Mouse (Mus musculus) thymus, adult 18-20 months (tissue): Measurements from ENCODE around the gene Snta1.
A peak's percentile ranks its signal among the peaks of the same experiment; 100 is the strongest.
"Not testable (repeated sequence)": the region's sequence is repeated elsewhere in the genome, so short reads cannot be mapped to it uniquely, and the experiment has no call there.

ENCODE experiments used
- DNase-seq, 2 experiments: peaks; one replicate each; pipeline ENCODE4 v3.0.0; 2022; ENCODE audit warnings: mixed read lengths in 2 of 2

The Snta1 gene

DNA sequence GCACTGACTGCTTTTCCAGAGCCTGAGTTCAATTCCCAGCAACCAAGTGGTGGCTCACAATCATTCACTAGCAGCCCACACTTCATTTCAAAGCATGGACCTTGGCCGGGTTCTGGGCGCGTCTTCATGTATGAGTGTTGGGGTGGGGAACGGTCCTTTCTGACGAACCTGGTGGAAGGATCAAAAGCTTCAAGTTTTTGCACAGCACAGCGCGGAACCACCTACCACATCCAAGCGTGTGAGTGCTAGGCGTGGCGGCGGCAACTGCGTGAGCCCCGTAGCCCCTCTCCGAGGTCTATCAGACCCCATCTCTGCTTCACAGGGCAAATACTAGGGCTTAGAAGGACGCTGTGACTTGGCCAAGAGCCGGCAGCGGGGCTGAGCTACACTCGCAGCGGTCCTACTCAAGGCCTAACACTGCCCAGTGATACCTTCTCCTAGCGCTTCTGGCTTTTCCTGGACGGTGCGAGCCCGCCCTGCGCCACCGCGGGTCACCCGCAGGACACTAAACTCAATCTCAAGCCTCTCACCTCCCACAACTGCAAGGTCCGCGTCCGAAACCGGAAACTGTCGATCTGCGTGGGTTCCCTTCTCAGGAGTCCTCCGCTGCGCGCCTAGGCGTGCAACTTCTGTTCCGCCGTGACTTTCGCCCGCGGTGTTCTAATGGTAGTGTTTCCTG lies 35.6 kb downstream of the Snta1 start:
- peak; percentile 68 to 72 for DNase-seq

DNA sequence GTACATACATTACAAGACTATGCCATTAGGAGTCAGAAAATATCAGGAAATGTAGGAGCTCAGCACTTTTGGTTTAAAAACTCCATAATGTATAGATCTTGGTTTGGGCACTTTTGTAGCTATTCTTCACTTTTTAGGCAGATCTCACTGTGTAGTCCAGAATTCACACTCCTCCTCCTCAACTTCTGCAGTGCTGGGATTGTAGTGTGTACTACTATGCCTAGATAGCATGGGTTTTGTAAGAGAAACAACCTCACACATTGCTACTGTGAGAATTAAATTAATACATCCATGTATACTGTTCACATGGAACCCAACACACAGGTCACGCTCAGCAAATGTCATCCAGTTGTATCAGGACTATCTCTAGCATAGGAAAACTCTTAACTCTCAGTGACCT lies 40.4 kb downstream of the Snta1 start:
- DNase-seq: no peak

DNA sequence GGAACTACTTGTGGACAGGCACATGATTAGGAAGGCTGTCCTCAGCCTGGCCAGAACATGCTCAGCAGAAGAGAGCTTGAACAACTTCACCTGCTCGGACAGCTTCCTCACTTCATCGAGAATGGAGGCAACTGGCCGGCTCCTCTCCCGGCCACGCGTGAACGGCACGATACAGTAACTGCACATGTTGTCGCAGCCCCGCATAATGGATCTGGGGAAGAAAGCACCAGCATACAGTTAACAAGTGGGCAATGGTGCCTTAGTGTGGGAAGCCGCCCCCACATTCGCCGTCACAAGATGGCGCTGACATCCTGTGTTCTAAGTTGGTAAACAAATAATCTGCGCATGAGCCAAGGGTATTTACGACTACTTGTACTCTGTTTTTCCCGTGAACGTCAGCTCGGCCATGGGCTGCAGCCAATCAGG lies 53.9 kb downstream of the Snta1 start:
- not testable (repeated sequence) for DNase-seq

DNA sequence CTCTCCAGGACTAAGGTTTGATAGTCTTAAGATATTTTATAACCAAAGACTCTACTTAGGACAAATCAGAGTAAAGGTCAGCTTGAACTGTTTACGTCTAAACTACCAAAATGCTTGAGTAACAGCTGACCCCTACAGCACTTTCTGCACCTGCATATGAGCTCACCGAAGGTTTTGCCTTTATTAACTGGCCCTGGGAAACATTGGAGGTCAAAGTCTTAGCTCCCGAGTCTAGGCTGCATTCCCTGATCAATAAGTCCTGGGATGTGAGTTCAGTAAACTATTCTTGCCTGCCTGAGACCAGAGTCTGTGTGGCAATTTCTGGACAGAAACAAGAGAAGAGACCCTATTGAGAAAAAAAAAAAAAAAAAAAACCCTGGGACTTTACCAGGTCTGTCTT lies 59.7 kb downstream of the Snta1 start:
- no peak for DNase-seq

DNA sequence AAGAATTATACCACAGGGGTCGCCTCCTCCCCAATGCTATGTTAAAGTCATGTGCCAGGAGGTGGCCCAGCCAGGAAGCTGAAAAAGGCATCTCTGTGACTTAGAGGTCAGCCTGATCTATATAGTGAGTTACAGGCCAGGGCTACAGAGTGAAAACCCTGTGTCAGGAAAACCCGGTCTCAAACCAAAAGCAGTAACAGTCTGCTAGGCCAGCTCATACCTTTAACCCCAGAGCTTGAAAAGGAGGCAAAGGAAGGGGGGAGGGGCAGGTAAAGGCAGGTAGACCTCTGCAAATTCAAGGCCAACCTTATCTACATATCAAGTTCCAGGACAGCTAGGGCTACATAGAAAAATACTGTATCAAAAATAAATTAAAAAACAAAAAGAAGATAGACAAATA lies 68.5 kb downstream of the Snta1 start:
- no peak for DNase-seq

DNA sequence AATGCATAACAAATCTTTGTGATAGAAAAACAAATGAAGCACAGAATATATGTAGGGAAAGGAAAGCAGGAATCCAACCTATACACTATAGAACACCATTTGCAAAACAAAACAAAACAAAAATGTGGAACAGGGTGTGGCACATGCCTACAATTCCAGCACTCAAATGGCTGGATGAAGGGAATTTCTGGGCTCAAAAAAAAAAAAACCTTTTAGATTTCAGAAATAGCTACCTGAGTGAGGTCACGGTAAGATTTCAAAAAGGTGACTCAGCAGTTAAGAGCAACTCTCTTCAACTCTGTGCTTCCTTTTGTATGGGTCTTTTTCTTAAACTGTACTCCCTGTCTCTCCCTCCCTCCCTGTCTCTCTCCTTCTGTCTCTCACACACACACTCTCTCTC lies 69.7 kb downstream of the Snta1 start:
- no peak for DNase-seq

DNA sequence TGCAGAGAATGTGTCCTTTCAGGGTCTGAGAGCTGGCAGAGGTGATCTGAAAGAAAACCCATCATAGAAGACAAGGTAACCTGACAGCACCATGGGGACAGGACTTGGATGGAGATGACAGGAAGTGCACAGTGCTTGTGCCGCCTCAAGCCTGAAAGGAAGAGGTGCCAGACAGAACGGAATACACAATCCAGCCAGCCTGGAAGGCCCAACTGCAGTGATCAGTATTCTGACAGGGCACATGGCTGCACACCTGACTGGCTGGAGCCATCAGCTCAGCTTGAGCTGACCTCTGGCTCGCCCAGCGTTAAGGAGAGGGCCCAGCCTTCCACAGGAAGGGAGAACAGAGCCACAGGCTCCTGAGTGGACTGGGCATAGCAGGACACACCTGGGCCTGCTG lies 72.3 kb downstream of the Snta1 start:
- no peak for DNase-seq

DNA sequence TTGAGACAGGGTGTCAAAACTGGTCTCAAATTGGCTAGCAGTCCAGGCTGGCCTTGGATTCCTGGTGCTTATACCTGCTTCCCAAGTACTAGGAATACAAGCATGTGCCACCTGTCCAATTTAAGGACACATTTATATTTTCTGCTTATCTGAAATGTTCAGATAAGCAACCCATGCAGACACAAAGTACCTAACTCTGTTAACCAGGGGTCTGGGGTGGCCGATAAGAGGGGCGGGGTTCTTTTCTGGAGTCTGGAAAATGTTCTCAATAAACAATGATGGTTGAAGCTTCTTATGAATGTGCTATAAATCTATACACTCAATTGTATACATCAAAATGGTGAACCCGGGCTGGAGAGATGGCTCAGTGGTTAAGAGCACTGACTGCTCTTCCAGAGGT lies 81.0 kb downstream of the Snta1 start:
- DNase-seq: no peak
